Mouse (Mus musculus) liver, adult 2 months (tissue): ENCODE results near the gene Nr0b2.

Experiments used
- CTCF ChIP-seq: fragments of 200-500 bp; IDR thresholded peaks from 2 replicates; pipeline ENCODE4 v1.5.1; 2011; ENCODE audit warnings: low read depth, low read length, control low read depth
- POLR2A ChIP-seq: fragments of 200-500 bp; IDR thresholded peaks from 2 replicates; pipeline ENCODE4 v1.6.1; 2011; ENCODE audit warnings: low read length, control low read depth; ENCODE audit not compliant: insufficient read depth; ENCODE audit errors: extremely low read depth

- TF ChIP-seq CTCF = no peak
- TF ChIP-seq POLR2A = no peak
These were observed 51.7 kb downstream of the Nr0b2 start for GRCm38 (mm10) chr4:133604856-133605255.
